Mouse (Mus musculus): ENCODE results near the gene Mybphl. TPM values are rescaled to one million over a fixed set of nuclear protein-coding genes. Genes with fewer than 3 reads are reported as not detected.

Mybphl gene
- polyA plus RNA-seq, 1 experiment: not detected

DNA sequence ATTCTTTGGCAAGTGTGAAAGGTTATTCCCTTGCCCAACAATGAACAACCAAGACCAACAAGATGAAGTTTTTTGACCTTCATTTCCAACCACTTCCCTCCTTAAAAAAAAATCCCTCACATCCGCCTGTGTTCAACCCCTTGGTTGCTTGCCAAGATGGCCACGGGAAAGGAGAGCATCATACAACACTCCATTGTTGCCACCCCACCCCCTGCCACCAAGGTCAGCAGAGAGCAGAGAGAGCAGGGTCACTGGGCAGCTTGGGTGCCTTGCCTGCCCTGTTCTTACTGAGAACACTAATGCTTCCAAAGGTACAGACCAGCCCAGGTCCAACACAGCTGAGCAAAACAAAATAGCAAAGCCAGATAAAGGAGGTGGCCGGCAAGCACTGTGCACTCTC, 7.6 kb downstream of the Mybphl start:
- Histone ChIP-seq H3K27me3 (ENCODE audit: control insufficient read depth, insufficient read depth, low read length, poor library complexity, severe bottlenecking) (no peaks in the 10 kb centered on the region), H3K4me1 (ENCODE audit: control insufficient read depth, insufficient read depth, low read length) (no peaks in the 10 kb centered on the region), H3K27ac (ENCODE audit: insufficient read depth, low read length) (no peak overlapping the region), H3K36me3 (ENCODE audit: control insufficient read depth, insufficient read depth, low read length, poor library complexity, severe bottlenecking) (no peaks in the 10 kb centered on the region), H3K9me3 (replicated peaks; ENCODE audit: control insufficient read depth, insufficient read depth, low read length, poor library complexity, severe bottlenecking) (no peaks in the 10 kb centered on the region), H3K4me3 (ENCODE audit: low read depth, low read length) (no peak overlapping the region), H3K9ac (ENCODE audit: low read depth, poor library complexity, severe bottlenecking) (no peak overlapping the region)
- no peak for TF ChIP-seq POLR2A (IDR thresholded peaks at IDR 0.05; ENCODE audit: insufficient read depth, low read length)
- TF ChIP-seq CTCF (IDR thresholded peaks at IDR 0.05; ENCODE audit: low read depth, low read length): no peak
- no peak for TF ChIP-seq EP300 (IDR thresholded peaks at IDR 0.05; ENCODE audit: insufficient read depth, low read depth, low read length)

DNA sequence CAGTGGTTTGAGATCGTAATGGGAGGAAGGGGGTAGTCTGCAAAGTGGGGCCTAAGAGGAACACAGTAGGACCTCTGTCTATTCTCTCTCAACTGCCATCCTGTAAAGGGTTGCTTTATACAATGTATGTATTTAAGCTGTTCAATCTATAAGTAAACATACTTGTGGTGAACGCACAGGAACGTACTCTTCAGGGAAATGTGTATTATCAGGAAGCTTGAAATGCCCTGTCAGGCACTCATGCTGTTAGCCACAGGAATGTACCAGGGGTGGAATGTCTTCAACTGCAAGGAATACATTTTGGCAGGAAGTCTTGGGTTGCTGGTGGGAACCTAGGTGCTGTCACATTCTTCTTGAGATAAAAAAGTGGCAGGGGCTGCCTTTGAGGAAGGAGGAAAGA, 8.0 kb downstream of the Mybphl start:
- no peaks in the 10 kb centered on the region for H3K4me1 ChIP-seq (ENCODE audit: control insufficient read depth, insufficient read depth, low read length)
- H3K27ac ChIP-seq (ENCODE audit: insufficient read depth, low read length): no peak overlapping the region

DNA sequence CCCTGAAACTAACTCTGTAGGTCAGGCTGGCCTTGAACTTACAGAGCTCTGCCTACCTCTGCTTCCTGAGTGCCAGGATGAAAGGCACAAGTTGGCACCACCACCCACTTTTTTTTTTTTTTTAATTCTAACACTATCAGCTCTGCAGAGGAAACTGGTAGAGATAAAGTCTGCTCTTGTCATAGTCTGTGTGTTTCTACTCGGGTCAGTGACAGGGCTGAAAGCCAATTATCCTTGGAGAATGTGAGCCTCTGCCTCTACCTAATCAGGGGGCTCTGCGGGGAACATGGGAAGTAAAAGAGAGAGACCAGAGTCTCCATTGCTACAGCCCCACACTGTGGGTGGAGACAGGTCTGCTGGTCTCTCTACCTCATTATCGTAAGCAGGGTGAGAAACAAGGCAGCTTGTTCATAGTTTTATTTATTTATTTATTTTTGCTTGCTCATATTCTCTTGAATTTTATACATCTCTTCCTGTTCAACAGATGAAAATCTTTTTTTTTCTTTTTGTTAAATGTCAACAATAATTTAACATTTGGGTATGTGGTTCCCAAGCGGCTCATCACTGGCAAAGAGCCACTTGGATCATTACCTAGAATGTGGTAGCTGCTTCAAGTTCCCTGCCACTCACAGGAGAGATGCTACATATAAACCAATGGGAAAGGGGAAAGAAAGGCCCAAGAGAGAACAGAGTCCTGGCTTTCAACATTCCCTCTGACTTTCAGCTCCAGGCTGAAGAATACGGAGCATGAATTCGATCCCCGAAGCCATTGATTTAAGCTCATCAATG, 14.4 kb downstream of the Mybphl start:
- H3K9ac ChIP-seq (ENCODE audit: low read depth, poor library complexity, severe bottlenecking): no peak overlapping the region
- H3K4me1 ChIP-seq (ENCODE audit: control insufficient read depth, insufficient read depth, low read length): no peaks in the 10 kb centered on the region
- no peaks in the 10 kb centered on the region for H3K9me3 ChIP-seq (replicated peaks; ENCODE audit: control insufficient read depth, insufficient read depth, low read length, poor library complexity, severe bottlenecking)
- H3K4me3 ChIP-seq (ENCODE audit: low read depth, low read length): no peak overlapping the region
- no peak overlapping the region for H3K27ac ChIP-seq (ENCODE audit: insufficient read depth, low read length)
- no peaks in the 10 kb centered on the region for H3K36me3 ChIP-seq (ENCODE audit: control insufficient read depth, insufficient read depth, low read length, poor library complexity, severe bottlenecking)
- H3K27me3 ChIP-seq (ENCODE audit: control insufficient read depth, insufficient read depth, low read length, poor library complexity, severe bottlenecking): no peaks in the 10 kb centered on the region
- no peak for TF ChIP-seq EP300 (IDR thresholded peaks at IDR 0.05; ENCODE audit: insufficient read depth, low read depth, low read length)
- TF ChIP-seq POLR2A (IDR thresholded peaks at IDR 0.05; ENCODE audit: insufficient read depth, low read length): no peak
- TF ChIP-seq CTCF (IDR thresholded peaks at IDR 0.05; ENCODE audit: low read depth, low read length): no peak

More for the DNA sequence above, 8.0 kb downstream of the Mybphl start:
- no peak overlapping the region for H3K4me3 ChIP-seq (ENCODE audit: low read depth, low read length)
- no peaks in the 10 kb centered on the region for H3K27me3 ChIP-seq (ENCODE audit: control insufficient read depth, insufficient read depth, low read length, poor library complexity, severe bottlenecking)
- H3K9me3 ChIP-seq (replicated peaks; ENCODE audit: control insufficient read depth, insufficient read depth, low read length, poor library complexity, severe bottlenecking): no peaks in the 10 kb centered on the region
- TF ChIP-seq CTCF (IDR thresholded peaks at IDR 0.05; ENCODE audit: low read depth, low read length) (no peak), EP300 (IDR thresholded peaks at IDR 0.05; ENCODE audit: insufficient read depth, low read depth, low read length) (no peak), POLR2A (IDR thresholded peaks at IDR 0.05; ENCODE audit: insufficient read depth, low read length) (no peak)
- no peak overlapping the region for H3K9ac ChIP-seq (ENCODE audit: low read depth, poor library complexity, severe bottlenecking)
- no peaks in the 10 kb centered on the region for H3K36me3 ChIP-seq (ENCODE audit: control insufficient read depth, insufficient read depth, low read length, poor library complexity, severe bottlenecking)

DNA sequence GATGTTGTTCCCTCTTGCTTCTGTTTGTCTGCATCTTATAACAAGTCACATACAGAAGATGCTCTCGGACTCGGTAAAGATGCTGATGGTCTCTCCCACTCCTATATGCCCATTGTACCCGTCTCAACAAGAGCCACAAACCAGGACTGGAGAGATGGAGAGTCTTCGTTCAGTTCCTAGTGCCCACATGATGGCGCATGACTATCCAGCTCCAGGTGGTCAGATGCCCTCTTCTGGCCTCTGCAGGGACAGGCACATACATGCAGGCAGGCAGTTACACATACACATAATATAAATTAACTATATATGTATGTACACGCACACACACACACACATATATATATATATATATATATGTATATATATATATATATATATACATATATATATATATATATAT, 16.0 kb downstream of the Mybphl start:
- Histone ChIP-seq H3K9me3 (replicated peaks; ENCODE audit: control insufficient read depth, insufficient read depth, low read length, poor library complexity, severe bottlenecking) (no peaks in the 10 kb centered on the region), H3K27ac (ENCODE audit: insufficient read depth, low read length) (no peak overlapping the region), H3K9ac (ENCODE audit: low read depth, poor library complexity, severe bottlenecking) (no peak overlapping the region), H3K27me3 (ENCODE audit: control insufficient read depth, insufficient read depth, low read length, poor library complexity, severe bottlenecking) (no peaks in the 10 kb centered on the region), H3K4me3 (ENCODE audit: low read depth, low read length) (no peak overlapping the region), H3K4me1 (ENCODE audit: control insufficient read depth, insufficient read depth, low read length) (no peaks in the 10 kb centered on the region), H3K36me3 (ENCODE audit: control insufficient read depth, insufficient read depth, low read length, poor library complexity, severe bottlenecking) (peaks cover 10% of the 10 kb centered on the region)
- TF ChIP-seq CTCF (IDR thresholded peaks at IDR 0.05; ENCODE audit: low read depth, low read length): peak; percentile 94
- TF ChIP-seq POLR2A (IDR thresholded peaks at IDR 0.05; ENCODE audit: insufficient read depth, low read length): no peak

DNA sequence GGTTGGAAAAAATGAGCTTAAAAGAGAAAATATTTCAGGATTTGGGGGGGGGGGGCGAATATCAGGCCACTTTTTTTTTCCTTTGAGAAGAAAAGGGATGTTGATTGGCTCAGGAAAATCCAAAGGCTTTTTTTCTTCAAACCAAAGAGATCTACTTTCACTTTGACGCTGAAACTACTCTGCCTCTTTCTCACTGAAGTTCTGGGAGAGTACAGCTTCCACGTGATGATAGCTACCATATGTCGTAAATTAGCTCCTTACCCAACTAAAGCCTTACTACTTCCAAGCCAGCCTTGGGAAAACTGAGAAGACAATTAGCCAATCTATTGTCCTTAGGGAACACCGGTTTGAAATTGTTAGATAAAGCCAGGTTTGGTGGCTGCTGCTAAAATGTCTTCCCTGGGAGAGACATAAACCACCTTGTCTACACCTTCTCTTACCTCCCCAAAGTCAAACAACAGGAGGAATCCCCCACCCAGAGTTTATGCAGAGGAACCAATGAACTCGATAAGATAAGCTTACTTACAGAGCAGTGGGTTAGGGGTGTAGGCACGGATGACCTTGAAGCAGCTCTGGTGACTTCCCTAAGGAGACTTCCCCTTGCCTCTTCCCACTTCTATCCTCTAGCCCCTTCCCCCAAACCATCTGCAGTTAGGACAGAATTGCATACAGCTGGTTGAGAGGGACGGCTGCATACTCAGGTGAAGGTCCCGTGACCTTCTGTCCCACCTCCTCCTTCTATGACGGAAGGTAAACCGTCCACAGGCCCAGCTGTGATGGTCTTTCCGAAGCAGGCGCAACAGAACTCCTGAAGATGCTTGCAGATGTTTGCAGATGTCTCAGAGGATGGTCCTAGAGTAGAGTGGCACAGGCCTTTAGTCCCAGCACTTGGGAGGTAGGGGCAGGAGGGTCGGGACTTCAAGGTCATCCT, 17.5 kb downstream of the Mybphl start:
- peaks cover 26% of the 10 kb centered on the region for H3K36me3 ChIP-seq (ENCODE audit: control insufficient read depth, insufficient read depth, low read length, poor library complexity, severe bottlenecking)
- no peaks in the 10 kb centered on the region for H3K9me3 ChIP-seq (replicated peaks; ENCODE audit: control insufficient read depth, insufficient read depth, low read length, poor library complexity, severe bottlenecking)
- H3K27ac ChIP-seq (ENCODE audit: insufficient read depth, low read length): no peak overlapping the region
- H3K9ac ChIP-seq (ENCODE audit: low read depth, poor library complexity, severe bottlenecking): no peak overlapping the region
- no peaks in the 10 kb centered on the region for H3K27me3 ChIP-seq (ENCODE audit: control insufficient read depth, insufficient read depth, low read length, poor library complexity, severe bottlenecking)
- peaks cover 2% of the 10 kb centered on the region for H3K4me1 ChIP-seq (ENCODE audit: control insufficient read depth, insufficient read depth, low read length)
- H3K4me3 ChIP-seq (ENCODE audit: low read depth, low read length): no peak overlapping the region
- TF ChIP-seq POLR2A (IDR thresholded peaks at IDR 0.05; ENCODE audit: insufficient read depth, low read length) (no peak), CTCF (IDR thresholded peaks at IDR 0.05; ENCODE audit: low read depth, low read length) (no peak), EP300 (IDR thresholded peaks at IDR 0.05; ENCODE audit: insufficient read depth, low read depth, low read length) (no peak)
